Mouse (Mus musculus) neural tube, embryonic 14.5 days (tissue): ENCODE data around the gene Bdh1. TPM values are rescaled to one million over a fixed set of nuclear protein-coding genes. Genes with fewer than 3 reads are reported as not detected.

Experiments used
- ATAC-seq: fragments of 200-750 bp; cut with Nextera tagmentation; 2 replicates; pipeline ENCODE4 v1.8.0; 2017; ENCODE audit warnings: low read depth, mild to moderate bottlenecking, moderate TSS enrichment, moderate library complexity
- H3K27ac ChIP-seq: fragments of 300-500 bp; sonication (generic); 2 replicates; pipeline ENCODE4 v1.5.1; 2014; ENCODE audit warnings: low read depth, mild to moderate bottlenecking, control low read depth, low read length, moderate library complexity, mixed read lengths
- H3K27me3 ChIP-seq: fragments of 300-500 bp; sonication (generic); 2 replicates; pipeline ENCODE4 v1.6.1; 2014; ENCODE audit warnings: low read length; ENCODE audit not compliant: control insufficient read depth, insufficient read depth
- H3K36me3 ChIP-seq: fragments of 300-500 bp; sonication (generic); 2 replicates; pipeline ENCODE4 v1.6.1; 2014; ENCODE audit warnings: low read length, mixed read lengths; ENCODE audit not compliant: control insufficient read depth, insufficient read depth
- H3K4me1 ChIP-seq: fragments of 300-500 bp; sonication (generic); 2 replicates; pipeline ENCODE4 v1.6.1; 2014; ENCODE audit warnings: low read length; ENCODE audit not compliant: control insufficient read depth, insufficient read depth
- H3K4me2 ChIP-seq: fragments of 300-500 bp; sonication (generic); 2 replicates; pipeline ENCODE4 v1.6.1; 2014; ENCODE audit warnings: mild to moderate bottlenecking, low read depth, low read length, control low read depth
- H3K4me3 ChIP-seq: fragments of 300-500 bp; sonication (generic); 2 replicates; pipeline ENCODE4 v1.5.1; 2014; ENCODE audit warnings: low read depth, low read length, control low read depth, mixed read lengths
- H3K9ac ChIP-seq: fragments of 300-500 bp; sonication (generic); replicated peaks from 2 replicates; pipeline ENCODE4 v1.6.1; 2014; ENCODE audit warnings: low read depth, mild to moderate bottlenecking, control low read depth, low read length, mixed read lengths
- H3K9me3 ChIP-seq: fragments of 300-500 bp; sonication (generic); 2 replicates; pipeline ENCODE4 v1.6.1; 2016; ENCODE audit warnings: low read length; ENCODE audit not compliant: control insufficient read depth
- WGBS: fragments of 180-500 bp; shearing (Covaris S2); extraction: QIAGEN DNeasy Blood & Tissue Kit; methylation state at CpG from one replicate; pipeline ENCODE4 v1.1.7; 2014; 5-methylcytosine and 5-hydroxymethylcytosine counted together
- polyA plus RNA-seq: library from polyadenylated mRNA; unstranded; fragments of >200 nt; fragmentation: Nextera tagmentation; extraction: Ambion mirVana; gene quantifications from 2 replicates; pipeline ENCODE4 v1.2.1, GENCODE M21; 2014

Gene Bdh1
- polyA plus RNA-seq, 1 experiment from 2014 or later, result 110 TPM

DNA sequence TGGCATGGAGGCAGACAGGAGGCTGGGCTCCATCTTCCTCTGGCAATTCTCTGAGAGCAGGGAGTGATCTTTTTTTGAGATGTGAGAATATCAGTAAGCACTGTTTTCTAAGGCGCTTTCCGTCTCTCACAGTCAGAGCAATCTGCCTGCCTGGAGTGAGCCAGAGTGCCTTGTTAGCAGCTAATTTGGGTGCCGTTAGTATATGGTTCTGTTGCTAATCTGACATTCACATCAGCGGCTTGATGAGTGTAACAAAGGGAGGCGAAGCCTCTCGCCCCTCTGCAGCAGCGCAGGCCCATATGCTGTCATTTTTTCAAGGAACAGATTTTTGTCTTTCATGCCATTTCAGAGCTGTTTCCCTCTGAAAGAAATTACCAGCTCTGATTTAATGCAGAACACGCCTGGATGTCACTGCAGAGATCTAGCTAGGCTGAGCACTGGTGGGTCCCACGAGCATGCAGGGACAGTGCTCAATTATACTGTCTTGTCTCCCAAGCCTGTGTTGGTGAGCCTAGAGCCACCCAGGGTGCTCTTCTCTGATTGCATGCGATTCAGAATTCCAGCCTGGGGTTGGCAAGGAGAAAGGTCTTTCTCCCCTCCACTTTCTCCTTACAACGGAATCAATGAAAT, 77.7 kb downstream of the Bdh1 start:
- Histone ChIP-seq H3K27ac (peak overlapping the region; percentile 46; the same call in 1 of the 2 replicates), H3K4me3 (no peak overlapping the region), H3K27me3 (no peaks in the 10 kb centered on the region), H3K9me3 (no peaks in the 10 kb centered on the region), H3K4me2 (no peak overlapping the region), H3K36me3 (no peaks in the 10 kb centered on the region), H3K9ac (no peak overlapping the region; the same call in 1 of the 2 replicates), H3K4me1 (peaks cover 12% of the 10 kb centered on the region; the same call in 1 of the 2 replicates)
- 42% methylated on average over 11 of the region's 11 CpGs for WGBS
- ATAC-seq, result no peak

GRCm38 (mm10) chr16:31500532-31500931, 78.5 kb downstream of the Bdh1 start:
- ATAC-seq, result no peak
- H3K36me3 ChIP-seq, result no peaks in the 10 kb centered on the region
- H3K4me3 ChIP-seq, result no peak overlapping the region
- no peak overlapping the region for H3K4me2 ChIP-seq
- H3K27me3 ChIP-seq, result no peaks in the 10 kb centered on the region
- no peaks in the 10 kb centered on the region for H3K9me3 ChIP-seq
- peaks cover 12% of the 10 kb centered on the region; the same call in 1 of the 2 replicates for H3K4me1 ChIP-seq
- no peak overlapping the region for H3K27ac ChIP-seq
- H3K9ac ChIP-seq, result no peak overlapping the region
- WGBS, result 72% methylated on average over 3 of the region's 3 CpGs

- no peaks in the 10 kb centered on the region for H3K27me3 ChIP-seq
- H3K27ac ChIP-seq, result peak overlapping the region; percentile 53; the same call in 1 of the 2 replicates
- 60% methylated on average over 14 of the region's 14 CpGs for WGBS
- H3K9ac ChIP-seq, result no peak overlapping the region
- H3K4me2 ChIP-seq, result no peak overlapping the region
- no peaks in the 10 kb centered on the region for H3K9me3 ChIP-seq
- ATAC-seq, result no peak
- H3K4me1 ChIP-seq, result peaks cover 12% of the 10 kb centered on the region; the same call in 1 of the 2 replicates
- no peaks in the 10 kb centered on the region for H3K36me3 ChIP-seq
- no peak overlapping the region for H3K4me3 ChIP-seq
Measured at GRCm38 (mm10) chr16:31500969-31501750, 79.1 kb downstream of the Bdh1 start.

- ATAC-seq, result peak; percentile 64; the same call in 1 of the 2 replicates
- Histone ChIP-seq H3K27ac (peak overlapping the region; percentile 53; the same call in 1 of the 2 replicates), H3K27me3 (no peaks in the 10 kb centered on the region), H3K4me3 (no peak overlapping the region), H3K4me2 (no peak overlapping the region), H3K4me1 (peaks cover 12% of the 10 kb centered on the region; the same call in 1 of the 2 replicates), H3K36me3 (no peaks in the 10 kb centered on the region), H3K9me3 (no peaks in the 10 kb centered on the region), H3K9ac (no peak overlapping the region)
- WGBS, result 26% methylated on average over 14 of the region's 14 CpGs
Measured at GRCm38 (mm10) chr16:31501751-31502365, 79.8 kb downstream of the Bdh1 start.

DNA sequence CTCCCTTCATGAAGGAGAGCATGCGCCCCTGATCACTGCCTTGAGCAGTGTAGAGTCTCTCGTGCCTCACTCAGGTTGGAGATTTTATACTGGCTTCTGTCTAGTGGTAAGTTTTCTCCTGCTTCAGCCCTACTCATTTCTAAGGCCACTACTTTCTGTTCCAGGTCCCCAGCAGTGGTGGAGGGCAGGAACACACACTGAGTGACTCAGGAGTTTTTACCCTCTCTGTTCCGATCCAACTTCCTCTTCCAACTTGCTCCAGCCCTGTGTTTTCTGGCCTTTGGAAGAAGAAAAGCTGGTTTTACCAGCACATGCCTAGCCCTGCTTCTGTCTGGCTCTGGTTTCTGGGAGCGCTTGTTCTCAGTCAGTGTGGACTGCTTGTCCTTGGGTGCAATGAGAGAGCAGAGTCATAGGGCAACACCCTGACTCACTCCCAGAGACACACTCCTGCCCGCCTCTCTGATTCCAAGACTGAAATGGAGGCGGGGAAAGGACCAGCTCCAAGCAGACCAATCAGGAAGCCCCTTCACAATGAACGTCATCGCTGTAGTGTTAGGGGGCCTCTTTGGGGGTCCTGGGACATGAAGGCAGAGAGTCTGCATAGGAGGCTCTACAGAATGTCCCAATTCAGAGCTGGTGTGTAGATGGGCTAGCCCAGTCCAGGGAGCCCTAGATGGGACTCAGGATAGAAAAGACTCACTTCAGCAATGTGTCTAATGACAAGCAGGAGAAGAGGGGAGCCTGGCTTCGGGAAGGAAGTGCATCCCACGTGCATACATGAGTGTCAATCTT, 84.8 kb downstream of the Bdh1 start:
- H3K4me2 ChIP-seq, result no peak overlapping the region
- 48% methylated on average over 10 of the region's 10 CpGs for WGBS
- ATAC-seq, result no peak

GRCm38 (mm10) chr16:31507457-31507755, 85.3 kb downstream of the Bdh1 start:
- Histone ChIP-seq H3K27me3 (no peaks in the 10 kb centered on the region), H3K4me3 (no peak overlapping the region), H3K4me1 (0 out of 2 replicates have a peak, but pooled peaks cover 6% of the 10 kb centered on the region), H3K4me2 (no peak overlapping the region), H3K36me3 (no peaks in the 10 kb centered on the region), H3K27ac (no peak overlapping the region), H3K9me3 (no peaks in the 10 kb centered on the region), H3K9ac (no peak overlapping the region)
- 37% methylated on average over 6 of the region's 6 CpGs for WGBS
- ATAC-seq, result no peak

More for the DNA sequence above, 84.8 kb downstream of the Bdh1 start:
- no peak overlapping the region for H3K4me3 ChIP-seq
- no peaks in the 10 kb centered on the region for H3K27me3 ChIP-seq
- peaks cover 9% of the 10 kb centered on the region; the same call in 1 of the 2 replicates for H3K4me1 ChIP-seq
- no peak overlapping the region for H3K9ac ChIP-seq
- H3K27ac ChIP-seq, result no peak overlapping the region
- H3K36me3 ChIP-seq, result no peaks in the 10 kb centered on the region
- H3K9me3 ChIP-seq, result no peaks in the 10 kb centered on the region

DNA sequence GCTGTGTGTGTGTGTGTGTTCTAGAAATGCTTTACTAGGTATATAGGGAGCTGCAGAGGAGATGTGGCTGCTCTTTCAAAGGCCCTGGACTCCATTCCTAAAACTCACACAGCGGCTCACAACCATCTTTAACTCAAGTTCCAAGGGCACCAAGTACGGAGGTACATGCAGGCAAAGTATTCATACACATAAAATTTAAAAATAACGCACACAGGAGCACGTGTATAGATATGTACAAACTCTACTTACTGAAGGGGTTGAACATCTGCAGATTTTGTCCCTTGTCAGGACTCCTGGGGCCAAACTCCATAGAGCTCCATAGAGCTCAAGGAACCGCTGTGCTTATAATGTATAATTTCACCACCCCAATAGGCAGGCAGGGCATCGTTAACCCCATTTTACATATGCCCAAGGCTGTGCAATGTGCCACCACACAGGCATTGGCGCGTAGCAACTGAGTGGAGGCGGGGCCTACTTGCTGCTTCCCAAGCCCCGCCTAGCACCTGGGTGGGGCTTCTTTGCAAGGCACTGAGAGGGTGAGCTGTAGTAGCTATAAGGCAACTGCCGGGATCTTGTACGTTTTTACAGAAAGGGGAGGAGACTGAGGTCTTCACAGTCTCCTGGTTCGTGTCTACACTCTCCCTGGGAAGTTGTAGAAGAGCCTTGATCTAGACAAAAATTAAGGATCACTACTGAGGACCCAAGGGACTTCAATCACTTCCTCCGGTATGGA, 85.9 kb downstream of the Bdh1 start:
- ATAC-seq, result peak; percentile 35
- H3K27me3 ChIP-seq, result no peaks in the 10 kb centered on the region

More for the DNA sequence above, 85.9 kb downstream of the Bdh1 start:
- WGBS, result 31% methylated on average over 14 of the region's 14 CpGs
- Histone ChIP-seq H3K9me3 (no peaks in the 10 kb centered on the region), H3K9ac (no peak overlapping the region), H3K4me2 (no peak overlapping the region), H3K4me3 (no peak overlapping the region), H3K36me3 (no peaks in the 10 kb centered on the region), H3K27ac (no peak overlapping the region), H3K4me1 (0 out of 2 replicates have a peak, but pooled peaks cover 4% of the 10 kb centered on the region)
